Mouse (Mus musculus) olfactory bulb, adult 2 months (tissue): Measurements from ENCODE around the gene Jag1.

Experiments used
- CTCF ChIP-seq: fragments of 200-500 bp; IDR thresholded peaks from 2 replicates; pipeline ENCODE4 v1.5.1; 2012; ENCODE audit warnings: low read depth, mild to moderate bottlenecking, low read length, moderate library complexity; ENCODE audit not compliant: insufficient read depth
- POLR2A ChIP-seq: fragments of 200-500 bp; IDR thresholded peaks from 2 replicates; pipeline ENCODE4 v1.6.1; 2012; ENCODE audit warnings: mild to moderate bottlenecking, low read depth, low read length, moderate library complexity; ENCODE audit not compliant: insufficient read depth

- TF ChIP-seq CTCF (no peak), POLR2A (no peak)
Measured at GRCm38 (mm10) chr2:137092523-137093297, 23.7 kb downstream of the Jag1 start.
